Mouse (Mus musculus) megakaryocyte, embryonic 14.5 days (primary cell): ENCODE results near the gene Ociad2.

Experiments used
- FLI1 ChIP-seq: IDR thresholded peaks from 2 replicates; pipeline ENCODE4 v1.6.1; 2012; ENCODE audit warnings: low read length, inconsistent platforms, mixed read lengths
- GATA1 ChIP-seq: IDR thresholded peaks from 3 replicates; pipeline ENCODE4 v1.6.1; 2012; ENCODE audit warnings: mixed read lengths, low read length, inconsistent platforms, borderline replicate concordance

DNA sequence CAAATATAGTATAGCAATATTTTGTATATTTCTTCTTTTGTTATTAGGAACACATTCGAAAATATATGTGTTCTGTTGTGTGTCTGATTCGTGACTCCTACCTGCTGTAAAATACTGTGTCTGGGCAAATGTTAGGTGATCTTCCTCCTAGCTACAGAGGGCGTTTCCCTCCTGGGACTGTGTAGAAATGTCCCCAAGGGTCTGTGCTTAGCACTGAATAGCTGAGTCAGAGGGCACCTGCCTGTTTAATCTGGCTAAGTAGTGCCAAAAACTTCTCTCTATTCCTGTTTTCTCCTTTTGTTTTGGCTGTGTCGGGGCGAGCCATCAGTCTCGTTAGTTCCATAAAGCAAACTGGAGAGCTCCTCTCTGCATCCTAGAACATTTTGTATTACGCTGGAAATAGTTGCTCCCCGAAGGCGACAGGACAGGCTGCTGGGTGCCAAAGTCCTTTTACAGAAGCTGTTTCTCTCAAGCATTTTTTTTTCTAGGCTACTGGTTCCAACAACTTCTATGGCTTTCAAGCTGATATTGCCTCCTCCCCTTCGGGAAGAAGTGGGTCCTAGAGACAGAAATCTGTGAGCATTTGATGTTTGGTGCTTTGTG, 28.1 kb upstream of the Ociad2 start:
- TF ChIP-seq GATA1 (no peak), FLI1 (no peak)
